Mouse (Mus musculus): ENCODE results near the gene Ndufb11. TPM values are rescaled to one million over a fixed set of nuclear protein-coding genes. Genes with fewer than 3 reads are reported as not detected.

Gene Ndufb11
- total and polyA plus RNA-seq, 3 experiments: 486 to 694 (median 627) TPM

DNA sequence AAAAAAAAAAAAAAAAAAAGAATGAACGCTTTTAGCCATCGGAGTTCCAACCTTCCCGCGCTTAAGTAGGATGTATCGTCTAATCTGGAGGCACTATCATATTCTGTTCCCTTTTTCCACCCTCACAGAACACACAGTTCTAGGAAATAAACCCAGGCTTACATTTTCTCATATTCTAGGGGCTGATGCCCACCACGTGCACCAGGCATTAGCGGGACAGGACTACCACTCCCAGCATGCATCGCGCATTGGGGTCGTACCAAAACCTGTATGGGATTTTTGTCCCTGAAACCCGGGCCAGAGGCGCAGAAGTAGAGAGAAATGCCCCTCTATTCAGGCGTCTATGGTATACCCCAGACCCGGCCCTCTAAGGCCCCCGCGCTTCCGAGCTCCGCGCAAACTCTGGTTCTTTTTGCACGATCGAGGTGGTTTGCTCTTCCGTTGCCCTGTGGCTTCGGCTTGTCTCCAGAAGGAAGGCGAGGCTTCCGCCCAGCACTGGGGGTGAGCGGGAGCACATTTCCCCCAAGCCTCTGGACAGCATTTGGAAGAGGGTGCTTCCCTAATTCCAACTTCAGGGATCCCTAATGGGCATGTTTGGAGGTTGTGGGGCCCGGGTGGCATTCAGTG lies 40.7 kb upstream of the Ndufb11 start, which contains the start of gene Uba1:
Gene Uba1 (plus strand): TSS at position 301 of the 627 bp plus-strand sequence.
- 17% methylated on average over 27 of the region's 27 CpGs for WGBS
- TF ChIP-seq EP300 (IDR thresholded peaks at IDR 0.05; ENCODE audit: insufficient read depth, low read depth, low read length): no peak
- no peak for TF ChIP-seq CTCF (IDR thresholded peaks at IDR 0.05)
- TF ChIP-seq POLR2A (IDR thresholded peaks at IDR 0.05; ENCODE audit: insufficient read depth, low read depth, low read length): peak; percentile 59

DNA sequence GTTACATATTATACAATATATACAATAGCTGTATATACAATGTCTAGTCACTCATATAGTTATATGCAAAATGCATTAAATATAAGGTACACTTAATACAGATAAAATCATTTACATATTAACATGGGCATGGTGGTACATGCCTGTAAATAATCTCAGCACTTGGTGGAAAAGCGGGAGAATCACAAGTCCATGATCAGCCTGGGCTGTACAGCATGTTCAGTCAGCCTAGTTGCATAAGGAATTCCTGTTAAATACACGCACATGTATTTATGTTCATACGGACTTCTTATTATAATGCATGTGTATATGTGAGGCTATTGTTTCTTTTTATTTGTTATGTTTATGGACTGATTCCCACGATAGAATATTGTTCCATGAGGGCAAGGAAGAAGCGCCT lies 40.2 kb upstream of the Ndufb11 start:
- intact Hi-C loops (cut with DNase I): no loop called here
- Histone ChIP-seq H3K36me3 (ENCODE audit: control insufficient read depth, insufficient read depth, low read length) (no peaks in the 10 kb centered on the region), H3K4me3 (no peak overlapping the region; the same call in 1 of the 2 replicates), H3K27ac (no peak overlapping the region), H3K79me2 (replicated peaks; ENCODE audit: control insufficient read depth, insufficient read depth, low read length) (no peaks in the 10 kb centered on the region), H3K4me1 (ENCODE audit: control insufficient read depth, insufficient read depth, low read length) (no peaks in the 10 kb centered on the region), H3K27me3 (ENCODE audit: control insufficient read depth, insufficient read depth, low read length) (no peaks in the 10 kb centered on the region), H3K9ac (ENCODE audit: low read depth, low read length) (no peak overlapping the region)
- 29% methylated on average over 5 of the region's 5 CpGs for WGBS
- TF ChIP-seq EP300 (IDR thresholded peaks at IDR 0.05; ENCODE audit: insufficient read depth, low read depth, low read length): no peak
- no peak for TF ChIP-seq CTCF (IDR thresholded peaks at IDR 0.05)
- TF ChIP-seq POLR2A (IDR thresholded peaks at IDR 0.05; ENCODE audit: insufficient read depth, low read depth, low read length): no peak
- no peak for DNase-seq

More for the DNA sequence above, 40.7 kb upstream of the Ndufb11 start, which contains the start of gene Uba1:
- Histone ChIP-seq H3K9ac (ENCODE audit: low read depth, low read length) (peak within 1 kb of the TSS; percentile 68), H3K79me2 (replicated peaks; ENCODE audit: control insufficient read depth, insufficient read depth, low read length) (no peaks in the 10 kb centered on the region), H3K4me3 (peak within 1 kb of the TSS; percentile 45), H3K27ac (peak within 1 kb of the TSS; percentile 81), H3K4me1 (ENCODE audit: control insufficient read depth, insufficient read depth, low read length) (no peaks in the 10 kb centered on the region), H3K27me3 (ENCODE audit: control insufficient read depth, insufficient read depth, low read length) (no peaks in the 10 kb centered on the region), H3K36me3 (ENCODE audit: control insufficient read depth, insufficient read depth, low read length) (no peaks in the 10 kb centered on the region)
- DNase-seq: peak; percentile 82 to 83
- intact Hi-C loops (cut with DNase I): no loop called here

DNA sequence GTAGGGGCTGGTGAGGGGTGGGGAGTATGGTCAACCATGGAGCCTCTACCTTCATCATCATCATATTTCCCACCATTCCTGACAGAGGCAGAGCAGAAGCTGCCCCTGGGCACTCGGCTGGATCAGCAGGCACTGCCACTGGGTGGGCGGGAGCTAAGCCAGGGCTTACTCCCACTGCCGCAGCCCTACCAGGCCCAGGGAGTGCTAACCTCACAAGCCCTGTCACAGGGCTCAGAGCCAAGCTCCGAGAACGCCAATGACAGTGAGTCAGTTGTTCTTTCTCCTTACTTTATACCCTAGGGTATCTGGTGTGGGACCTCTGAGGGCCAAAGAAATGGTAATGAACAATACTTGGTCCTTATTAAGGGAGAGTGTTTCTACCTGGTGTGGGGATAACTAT lies 27.4 kb upstream of the Ndufb11 start:
- no peak overlapping the region for H3K4me3 ChIP-seq
- intact Hi-C loops (cut with DNase I): no loop called here
- no peak overlapping the region for H3K27ac ChIP-seq
- DNase-seq: peak in 1 of 2 experiments; percentile 8
- WGBS: 53% methylated on average over 5 of the region's 5 CpGs
- no peak overlapping the region for H3K9ac ChIP-seq (ENCODE audit: low read depth, low read length)
- no peaks in the 10 kb centered on the region for H3K36me3 ChIP-seq (ENCODE audit: control insufficient read depth, insufficient read depth, low read length)
- no peak for TF ChIP-seq EP300 (IDR thresholded peaks at IDR 0.05; ENCODE audit: insufficient read depth, low read depth, low read length)
- TF ChIP-seq POLR2A (IDR thresholded peaks at IDR 0.05; ENCODE audit: insufficient read depth, low read depth, low read length): no peak
- TF ChIP-seq CTCF (IDR thresholded peaks at IDR 0.05): no peak
- H3K4me1 ChIP-seq (ENCODE audit: control insufficient read depth, insufficient read depth, low read length): no peaks in the 10 kb centered on the region
- H3K79me2 ChIP-seq (replicated peaks; ENCODE audit: control insufficient read depth, insufficient read depth, low read length): no peaks in the 10 kb centered on the region
- H3K27me3 ChIP-seq (ENCODE audit: control insufficient read depth, insufficient read depth, low read length): no peaks in the 10 kb centered on the region

DNA sequence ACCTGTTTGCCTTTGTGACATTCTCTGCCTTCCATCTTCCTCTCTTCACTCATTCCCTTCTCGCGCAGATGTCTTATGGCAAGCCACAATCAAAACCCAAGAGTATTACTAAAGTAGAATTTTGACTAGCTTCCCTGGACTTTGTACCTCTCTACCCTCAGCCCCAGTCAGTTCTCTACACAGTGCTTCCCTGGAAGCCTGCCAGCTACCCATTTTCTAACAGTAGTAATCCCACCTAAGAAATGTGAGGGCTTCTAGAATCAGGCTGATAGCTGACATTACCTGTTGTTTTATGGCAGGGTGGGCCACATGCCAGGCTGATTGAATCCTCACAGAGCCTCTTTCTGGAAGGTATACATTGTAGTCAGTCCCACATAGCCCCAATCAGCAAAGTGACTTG lies 20.7 kb upstream of the Ndufb11 start:
- no peak overlapping the region for H3K9ac ChIP-seq (ENCODE audit: low read depth, low read length)
- intact Hi-C loops (cut with DNase I): no loop called here
- no peak for DNase-seq
- 97% methylated on average over 2 of the region's 2 CpGs for WGBS
- H3K27ac ChIP-seq: no peak overlapping the region
- H3K27me3 ChIP-seq (ENCODE audit: control insufficient read depth, insufficient read depth, low read length): no peaks in the 10 kb centered on the region
- no peaks in the 10 kb centered on the region; the same call in 1 of the 2 replicates for H3K4me1 ChIP-seq (ENCODE audit: control insufficient read depth, insufficient read depth, low read length)
- TF ChIP-seq POLR2A (IDR thresholded peaks at IDR 0.05; ENCODE audit: insufficient read depth, low read depth, low read length) (no peak), EP300 (IDR thresholded peaks at IDR 0.05; ENCODE audit: insufficient read depth, low read depth, low read length) (no peak)
- H3K36me3 ChIP-seq (ENCODE audit: control insufficient read depth, insufficient read depth, low read length): no peaks in the 10 kb centered on the region; the same call in 1 of the 2 replicates
- no peaks in the 10 kb centered on the region; the same call in none of the 2 replicates for H3K79me2 ChIP-seq (replicated peaks; ENCODE audit: control insufficient read depth, insufficient read depth, low read length)
- no peak overlapping the region for H3K4me3 ChIP-seq

DNA sequence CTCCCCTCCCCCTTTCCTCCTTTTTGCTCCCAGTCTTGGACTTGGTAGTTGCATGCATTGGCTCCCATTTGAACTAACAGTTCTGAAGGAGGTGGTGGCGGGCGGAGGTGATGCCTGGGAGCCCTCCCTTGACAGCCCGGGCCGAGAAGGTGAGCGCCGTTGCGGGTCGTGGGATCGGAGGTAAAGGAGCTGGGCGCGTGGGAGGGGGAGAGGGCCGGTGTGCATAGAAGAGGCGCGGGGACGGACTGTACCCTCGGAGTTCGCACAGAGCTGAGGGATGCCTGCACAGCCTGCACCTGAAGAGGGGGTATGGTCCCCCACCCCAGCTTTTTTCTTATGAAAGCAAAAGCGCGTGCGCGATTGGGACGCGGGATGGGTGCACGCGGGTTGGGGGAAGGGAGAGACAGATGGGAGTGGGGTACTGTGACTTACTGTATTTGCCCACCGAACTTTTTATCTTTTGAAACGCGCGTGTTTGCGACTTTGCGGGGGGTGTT lies 532 bp upstream of the Ndufb11 start:
- H3K27me3 ChIP-seq (ENCODE audit: control insufficient read depth, insufficient read depth, low read length): no peaks in the 10 kb centered on the region
- H3K4me3 ChIP-seq: peak overlapping the region; percentile 57
- H3K79me2 ChIP-seq (replicated peaks; ENCODE audit: control insufficient read depth, insufficient read depth, low read length): no peaks in the 10 kb centered on the region
- no peak for DNase-seq
- H3K36me3 ChIP-seq (ENCODE audit: control insufficient read depth, insufficient read depth, low read length): peaks cover 2% of the 10 kb centered on the region; the same call in 1 of the 2 replicates
- no peak for TF ChIP-seq EP300 (IDR thresholded peaks at IDR 0.05; ENCODE audit: insufficient read depth, low read depth, low read length)
- no peak for TF ChIP-seq CTCF (IDR thresholded peaks at IDR 0.05)
- no peak for TF ChIP-seq POLR2A (IDR thresholded peaks at IDR 0.05; ENCODE audit: insufficient read depth, low read depth, low read length)
- 21% methylated on average over 31 of the region's 31 CpGs for WGBS
- intact Hi-C loops (cut with DNase I): loop anchor here (5.0 kb wide), 1 partner anchor 44 kb away; no protein-coding TSS in a partner anchor
- H3K4me1 ChIP-seq (ENCODE audit: control insufficient read depth, insufficient read depth, low read length): no peaks in the 10 kb centered on the region; the same call in 1 of the 2 replicates
- H3K9ac ChIP-seq (ENCODE audit: low read depth, low read length): peak overlapping the region; percentile 100
- H3K27ac ChIP-seq: peak overlapping the region; percentile 92

DNA sequence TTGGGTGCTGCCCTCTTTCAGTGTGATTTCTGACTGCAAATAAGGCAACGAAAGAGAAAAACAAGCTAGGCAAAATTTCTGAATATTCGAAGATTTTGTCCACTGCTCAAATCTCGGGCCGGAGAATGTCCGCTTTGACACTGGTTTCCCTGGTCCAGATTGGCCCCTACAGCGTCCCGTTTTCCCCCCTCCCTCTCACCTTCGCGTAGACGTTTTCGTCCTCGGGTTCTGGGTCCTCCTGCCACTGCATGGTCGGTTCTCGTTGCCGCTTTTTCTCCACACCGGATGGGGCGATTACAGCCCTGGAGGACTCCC lies 601 bp downstream of the Ndufb11 start:
- Histone ChIP-seq H3K27ac (peak overlapping the region; percentile 92), H3K4me1 (ENCODE audit: control insufficient read depth, insufficient read depth, low read length) (no peaks in the 10 kb centered on the region; the same call in 1 of the 2 replicates), H3K27me3 (ENCODE audit: control insufficient read depth, insufficient read depth, low read length) (no peaks in the 10 kb centered on the region), H3K36me3 (ENCODE audit: control insufficient read depth, insufficient read depth, low read length) (peaks cover 2% of the 10 kb centered on the region; the same call in 1 of the 2 replicates), H3K79me2 (replicated peaks; ENCODE audit: control insufficient read depth, insufficient read depth, low read length) (no peaks in the 10 kb centered on the region), H3K9ac (ENCODE audit: low read depth, low read length) (peak overlapping the region; percentile 89), H3K4me3 (peak overlapping the region; percentile 57)
- 16% methylated on average over 17 of the region's 17 CpGs for WGBS
- no peak for DNase-seq
- intact Hi-C loops (cut with DNase I): loop anchor here (5.0 kb wide), 1 partner anchor 45 kb away; no protein-coding TSS in a partner anchor
- TF ChIP-seq EP300 (IDR thresholded peaks at IDR 0.05; ENCODE audit: insufficient read depth, low read depth, low read length) (no peak), CTCF (IDR thresholded peaks at IDR 0.05) (no peak), POLR2A (IDR thresholded peaks at IDR 0.05; ENCODE audit: insufficient read depth, low read depth, low read length) (no peak)

All from heart, adult 2 months (tissue).